Mouse (Mus musculus) urinary bladder, postnatal 36 days (tissue): ENCODE results near the gene Dnajc9.

Experiments
- DNase-seq, 2 experiments: peaks; one replicate each; pipeline ENCODE4 v3.0.0; 2022; ENCODE audit warnings: low spot score in 2 of 2, mixed read lengths in 1 of 2

Dnajc9 gene

GRCm38 (mm10) chr14:20388441-20389129, at the start of gene Dnajc9:
Dnajc9 (minus strand) TSS chr14:20388910.
- DNase-seq, result peak; percentile 94 to 96

GRCm38 (mm10) chr14:20436976-20437375, 48.3 kb upstream of the Dnajc9 start:
- no peak for DNase-seq

- DNase-seq, result no peak
Measured at GRCm38 (mm10) chr14:20432420-20432819, 43.7 kb upstream of the Dnajc9 start.

GRCm38 (mm10) chr14:20431726-20432125, 43.0 kb upstream of the Dnajc9 start:
- no peak for DNase-seq

GRCm38 (mm10) chr14:20429833-20430232, 41.1 kb upstream of the Dnajc9 start:
- no peak for DNase-seq

GRCm38 (mm10) chr14:20428593-20428992, 39.9 kb upstream of the Dnajc9 start:
- no peak for DNase-seq

GRCm38 (mm10) chr14:20423046-20423445, 34.3 kb upstream of the Dnajc9 start:
- DNase-seq, result no peak

GRCm38 (mm10) chr14:20422257-20422656, 33.5 kb upstream of the Dnajc9 start:
- DNase-seq, result no peak

- DNase-seq, result peak in 1 of 2 experiments; percentile 26
Measured at GRCm38 (mm10) chr14:20400071-20400470, 11.4 kb upstream of the Dnajc9 start.

GRCm38 (mm10) chr14:20398864-20399263, 10.2 kb upstream of the Dnajc9 start:
- no peak for DNase-seq

GRCm38 (mm10) chr14:20397220-20397619, 8.5 kb upstream of the Dnajc9 start:
- no peak for DNase-seq

GRCm38 (mm10) chr14:20393205-20393913, 4.6 kb upstream of the Dnajc9 start, which contains the start of gene Mrps16:
Mrps16 (minus strand) TSS chr14:20393634.
- DNase-seq, result peak; percentile 90 to 94

- DNase-seq, result no peak
Measured at GRCm38 (mm10) chr14:20392326-20392725, 3.6 kb upstream of the Dnajc9 start.

GRCm38 (mm10) chr14:20389446-20390079, 853 bp upstream of the Dnajc9 start:
- DNase-seq, result no peak

- no peak for DNase-seq
Measured at GRCm38 (mm10) chr14:20379753-20380430, 8.8 kb downstream of the Dnajc9 start.

- DNase-seq, result no peak
Measured at GRCm38 (mm10) chr14:20379087-20379640, 9.5 kb downstream of the Dnajc9 start.

- peak in 1 of 2 experiments; percentile 31 for DNase-seq
Measured at GRCm38 (mm10) chr14:20378313-20379061, 10.2 kb downstream of the Dnajc9 start.

- no peak for DNase-seq
Measured at GRCm38 (mm10) chr14:20377112-20377521, 11.6 kb downstream of the Dnajc9 start.

- no peak for DNase-seq
Measured at GRCm38 (mm10) chr14:20371854-20372253, 16.9 kb downstream of the Dnajc9 start.

GRCm38 (mm10) chr14:20370798-20371197, 17.9 kb downstream of the Dnajc9 start:
- DNase-seq, result no peak

GRCm38 (mm10) chr14:20368271-20368670, 20.4 kb downstream of the Dnajc9 start:
- no peak for DNase-seq
